ENCODE assay signal across 8 mouse cellular contexts in genomic region chr11:59228122-59228953, GRCm38 (mm10). TPM values are rescaled to one million over a fixed set of nuclear protein-coding genes. Genes with fewer than 3 reads are reported as not detected.
DNase-seq lines count a peak whose midpoint lies in the region; ATAC-seq lines count a peak whose summit lies in the region.

Gene Arf1 (minus strand): TSS chr11:59228270.

- H3K27ac ChIP-seq in hindbrain, embryonic 11.5 days (ENCODE audit: low read depth, low read length) = peak within 1 kb of the TSS; percentile 90

- WGBS in hindbrain, embryonic 11.5 days = 5% methylated on average over 48 of the region's 59 CpGs

- H3K4me1 ChIP-seq in hindbrain, embryonic 11.5 days (replicated peaks; ENCODE audit: control insufficient read depth, insufficient read depth, low read length) = peaks cover 10% of the 10 kb centered on the region

- H3K4me2 ChIP-seq in hindbrain, embryonic 11.5 days (replicated peaks; ENCODE audit: low read depth, low read length) = peak within 1 kb of the TSS; percentile 92

- no peaks in the 10 kb centered on the region for H3K27me3 ChIP-seq in hindbrain, embryonic 11.5 days (ENCODE audit: control insufficient read depth, insufficient read depth, low read length)

- 0 out of 2 replicates have a peak, but pooled peaks cover 2% of the 10 kb centered on the region for H3K36me3 ChIP-seq in hindbrain, embryonic 11.5 days (ENCODE audit: control insufficient read depth, insufficient read depth, low read length)

- no peaks in the 10 kb centered on the region for H3K9me3 ChIP-seq in hindbrain, embryonic 11.5 days (ENCODE audit: control insufficient read depth, low read length)

- DNase-seq in MN1 (ENCODE audit: low spot score) = peak; percentile 99
- DNase-seq in cerebellum, adult 9-10 months = peak; percentile 96
- DNase-seq in frontal cortex, adult 2 months (ENCODE audit: extremely low spot score in 1 of 2, low spot score in 1 of 2) = peak; percentile 91 to 97
- peak; percentile 99 for DNase-seq in hindbrain, embryonic 11.5 days (ENCODE audit: low spot score)
- peak; percentile 94 to 98 for DNase-seq in layer of hippocampus, postnatal 10 days (ENCODE audit: low spot score in 2 of 2)
- peak; percentile 96 for DNase-seq in lung, postnatal 10 days
- DNase-seq in ovary, postnatal 36 days (ENCODE audit: low spot score) = peak; percentile 98
- peak; percentile 98 for DNase-seq in thymus, postnatal 25 days

- H3K9ac ChIP-seq in hindbrain, embryonic 11.5 days (ENCODE audit: low read depth, low read length) = peak within 1 kb of the TSS; percentile 97

- peak within 1 kb of the TSS; percentile 86 for H3K4me3 ChIP-seq in hindbrain, embryonic 11.5 days (ENCODE audit: low read depth, low read length)

- ATAC-seq in hindbrain, embryonic 11.5 days (ENCODE audit: low FRiP score) = peak; percentile 94

RNA-seq across cellular contexts. Expression of gene Arf1, which starts in this region (rescaled TPM):
- polyA plus RNA-seq in frontal cortex, adult 2 months (2012; rRNA removed) = 593 and 603 TPM in 2 replicates
- polyA plus RNA-seq in hindbrain, embryonic 11.5 days (2014; fragmentation: Nextera tagmentation; extraction: Ambion mirVana) = 610 and 623 TPM in 2 replicates
- total RNA-seq in layer of hippocampus, postnatal 10 days (2021) = 100 to 1,000 TPM; 445 to 470 TPM

Comparison
In these comparisons a context has a peak if more than half of its experiments do, and no peak if none do; other contexts are left out.
1. Peak in every context shown above with its lines: DNase-seq, ATAC-seq, H3K4me3 ChIP-seq and H3K27ac ChIP-seq.